Mouse (Mus musculus) intestine, embryonic 15.5 days (tissue): ENCODE data around the gene Pcolce. TPM values are rescaled to one million over a fixed set of nuclear protein-coding genes. Genes with fewer than 3 reads are reported as not detected.

Source experiments
- ATAC-seq: fragments of 200-750 bp; cut with Nextera tagmentation; 2 replicates; pipeline ENCODE4 v1.8.0; 2017; ENCODE audit warnings: moderate TSS enrichment, moderate library complexity
- H3K27ac ChIP-seq: fragments of 300-500 bp; sonication (generic); 2 replicates; pipeline ENCODE4 v1.5.1; 2015; ENCODE audit warnings: mild to moderate bottlenecking, inconsistent platforms
- H3K27me3 ChIP-seq: fragments of 300-500 bp; sonication (generic); replicated peaks from 2 replicates; pipeline ENCODE4 v1.6.1; 2015; ENCODE audit warnings: inconsistent platforms
- H3K36me3 ChIP-seq: fragments of 300-500 bp; sonication (generic); 2 replicates; pipeline ENCODE4 v1.6.1; 2015; ENCODE audit warnings: inconsistent platforms
- H3K4me1 ChIP-seq: fragments of 300-500 bp; sonication (generic); replicated peaks from 2 replicates; pipeline ENCODE4 v1.6.1; 2015; ENCODE audit warnings: inconsistent platforms
- H3K4me2 ChIP-seq: fragments of 300-500 bp; sonication (generic); replicated peaks from 2 replicates; pipeline ENCODE4 v1.6.1; 2015; ENCODE audit warnings: mild to moderate bottlenecking, inconsistent platforms
- H3K4me3 ChIP-seq: fragments of 300-500 bp; sonication (generic); replicated peaks from 2 replicates; pipeline ENCODE4 v1.5.1; 2015; ENCODE audit warnings: inconsistent platforms
- H3K9ac ChIP-seq: fragments of 300-500 bp; sonication (generic); 2 replicates; pipeline ENCODE4 v1.6.1; 2015; ENCODE audit warnings: inconsistent platforms
- H3K9me3 ChIP-seq: fragments of 300-500 bp; sonication (generic); 2 replicates; pipeline ENCODE4 v1.6.1; 2016; ENCODE audit warnings: inconsistent platforms
- WGBS: fragments of 180-500 bp; shearing (Covaris S2); methylation state at CpG from one replicate; pipeline ENCODE4 v1.1.7; 2015; 5-methylcytosine and 5-hydroxymethylcytosine counted together
- polyA plus RNA-seq: library from polyadenylated mRNA; unstranded; fragments of >200 nt; fragmentation: Nextera tagmentation; extraction: Ambion mirVana; gene quantifications from 2 replicates; pipeline ENCODE4 v1.2.1, GENCODE M21; 2015

Pcolce gene
- polyA plus RNA-seq, 1 experiment from 2014 or later = 109 TPM

- ATAC-seq = no peak
Observed at GRCm38 (mm10) chr5:137561556-137561955, 52.0 kb downstream of the Pcolce start.

More at GRCm38 (mm10) chr5:137561556-137561955, 52.0 kb downstream of the Pcolce start:
- H3K36me3 ChIP-seq = no peaks in the 10 kb centered on the region
- no peak overlapping the region for H3K27ac ChIP-seq
- no peaks in the 10 kb centered on the region for H3K4me1 ChIP-seq
- H3K4me3 ChIP-seq = no peak overlapping the region
- no peak overlapping the region for H3K4me2 ChIP-seq
- no peaks in the 10 kb centered on the region for H3K27me3 ChIP-seq
- WGBS = 61% methylated on average over 6 of the region's 6 CpGs
- no peak overlapping the region for H3K9ac ChIP-seq
- no peaks in the 10 kb centered on the region for H3K9me3 ChIP-seq

Other genes starting within 250 kb of the Pcolce start
- 0.52 and 0.93 TPM in 2 replicates for gene Zan, start 136.7 kb downstream of the Pcolce start, polyA plus RNA-seq
- gene Pop7, start 111.3 kb downstream of the Pcolce start, polyA plus RNA-seq = 60.4 and 64.2 TPM in 2 replicates
- gene Gigyf1, start 95.2 kb downstream of the Pcolce start, polyA plus RNA-seq = 8.4 and 10.4 TPM in 2 replicates
- gene Epo, start 80.5 kb downstream of the Pcolce start, polyA plus RNA-seq = 0.42 and 0.63 TPM in 2 replicates
- 341 and 386 TPM in 2 replicates for gene Gnb2, start 80.3 kb downstream of the Pcolce start, polyA plus RNA-seq
- gene Actl6b, start 60.3 kb downstream of the Pcolce start, polyA plus RNA-seq = 4.5 and 6.0 TPM in 2 replicates
- 0.97 and 1.1 TPM in 2 replicates for gene Tfr2, start 43.9 kb downstream of the Pcolce start, polyA plus RNA-seq
- 24.6 and 29.6 TPM in 2 replicates for gene Mospd3, start 12.7 kb downstream of the Pcolce start, polyA plus RNA-seq
- 0.15 TPM in 1 of 2 replicates, not detected in the other for gene Fbxo24, start 15.2 kb upstream of the Pcolce start, polyA plus RNA-seq
- 34.7 and 36.3 TPM in 2 replicates for gene Lrch4, start 15.3 kb upstream of the Pcolce start, polyA plus RNA-seq
- 7.4 and 8.0 TPM in 2 replicates for gene Gm20605, start 15.4 kb upstream of the Pcolce start, polyA plus RNA-seq
- 5.5 and 8.9 TPM in 2 replicates for gene Sap25, start 27.6 kb upstream of the Pcolce start, polyA plus RNA-seq
- 0.13 and 0.18 TPM in 2 replicates for gene Irs3, start 31.9 kb upstream of the Pcolce start, polyA plus RNA-seq
- gene Agfg2, start 70.9 kb upstream of the Pcolce start, polyA plus RNA-seq = 19.5 and 20.8 TPM in 2 replicates
- gene Nyap1, start 127.8 kb upstream of the Pcolce start, polyA plus RNA-seq = 2.3 and 2.8 TPM in 2 replicates
- 117 and 118 TPM in 2 replicates for gene Tsc22d4, start 131.9 kb upstream of the Pcolce start, polyA plus RNA-seq
- gene Ppp1r35, start 165.1 kb upstream of the Pcolce start, polyA plus RNA-seq = 22.3 and 22.7 TPM in 2 replicates
- gene Mepce, start 173.9 kb upstream of the Pcolce start, polyA plus RNA-seq = 8.9 and 9.2 TPM in 2 replicates
- 13.6 and 15.6 TPM in 2 replicates for gene Zcwpw1, start 174.0 kb upstream of the Pcolce start, polyA plus RNA-seq
- gene Pilra, start 222.5 kb upstream of the Pcolce start, polyA plus RNA-seq = 2.5 and 2.9 TPM in 2 replicates
- 1.1 and 2.8 TPM in 2 replicates for gene Pilrb1, start 244.3 kb upstream of the Pcolce start, polyA plus RNA-seq